Mouse (Mus musculus) heart, postnatal 10 days (tissue): ENCODE measurements around the gene Rbm18. TPM values are rescaled to one million over a fixed set of nuclear protein-coding genes. Genes with fewer than 3 reads are reported as not detected.

Experiments used
- DNase-seq, 2 experiments: peaks; one replicate each; pipeline ENCODE4 v3.0.0; 2021
- intact Hi-C: fragments of 180-260 bp; cut with DNase I; formaldehyde crosslinking; loops from one replicate; pipeline ENCODE4 v1.15.1; 2025
- total RNA-seq, 2 experiments: library from RNA; stranded (reverse); gene quantifications; 2 replicates each; pipeline ENCODE4 v1.2.3; 2021

Rbm18 gene
- total RNA-seq, 2 experiments from 2014 or later, result 41.7 TPM

DNA sequence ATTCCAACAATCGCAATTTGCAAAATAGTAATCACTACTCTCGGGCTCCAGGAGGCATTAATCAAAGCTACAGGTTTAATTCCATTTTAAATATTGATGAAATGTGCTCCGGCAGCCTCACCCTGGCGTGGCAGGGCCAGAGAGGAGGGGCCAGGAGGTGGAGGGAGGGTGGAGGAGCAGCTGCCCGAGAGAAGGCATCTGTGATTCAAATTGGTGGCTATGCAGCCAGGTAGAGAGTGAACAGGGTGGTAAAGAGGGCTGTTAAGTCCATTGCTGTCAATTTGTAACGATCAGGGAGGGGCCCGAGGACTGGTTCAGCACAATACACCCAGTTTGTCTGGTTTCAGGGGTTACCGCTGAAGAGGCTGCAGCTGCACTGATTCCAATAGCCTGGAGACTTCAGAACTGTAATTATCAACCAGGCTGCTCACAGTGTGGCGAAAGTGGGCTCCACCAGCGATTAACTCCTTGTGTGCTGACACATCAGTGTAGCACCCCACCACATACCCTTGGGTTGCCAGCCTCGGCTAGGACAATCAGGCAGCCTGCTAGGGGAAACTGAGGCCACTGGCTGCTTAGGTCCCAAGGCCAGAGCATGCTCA is 59.3 kb downstream of the Rbm18 start:
- intact Hi-C loops, result no loop called here
- no peak for DNase-seq

DNA sequence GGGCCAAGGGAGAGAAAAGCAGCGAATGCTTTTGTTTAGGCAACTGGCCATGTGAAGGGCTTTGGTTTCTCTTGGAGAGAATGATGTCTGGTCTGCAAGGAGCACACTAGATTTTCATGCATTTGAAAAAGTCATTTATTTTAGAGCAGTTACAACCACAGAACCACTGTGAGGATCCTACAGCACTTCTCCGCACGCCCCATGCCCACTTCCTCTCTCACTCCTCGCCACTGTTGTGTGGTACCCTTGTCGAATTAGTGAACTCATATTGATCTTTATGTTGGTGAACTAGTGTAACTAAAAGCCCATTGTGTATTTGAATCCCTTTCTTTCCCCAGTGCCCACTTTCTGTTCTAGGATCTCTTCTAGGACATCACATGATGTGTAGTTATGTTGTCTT is 61.4 kb downstream of the Rbm18 start:
- DNase-seq, result no peak
- intact Hi-C loops, result no loop called here

DNA sequence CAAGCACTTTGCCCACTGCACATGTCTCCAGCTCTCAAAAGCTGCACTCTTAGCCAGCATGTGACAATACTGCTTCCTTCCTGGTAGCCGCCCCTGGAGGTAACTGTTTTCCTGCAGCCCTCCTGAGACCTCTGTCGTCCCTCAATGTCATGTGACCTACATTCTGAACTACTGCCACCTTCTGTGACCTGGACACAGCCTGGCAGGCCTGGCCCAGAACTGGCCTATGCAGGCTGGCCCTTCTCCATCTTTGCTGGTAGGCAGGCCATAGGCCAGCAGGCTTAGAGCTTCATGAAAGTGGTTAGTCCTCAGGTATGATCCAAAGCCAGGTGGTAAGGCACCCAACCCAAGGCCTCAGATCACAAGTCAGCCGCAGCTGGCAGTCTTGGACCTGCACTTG is 62.8 kb downstream of the Rbm18 start:
- DNase-seq, result no peak

DNA sequence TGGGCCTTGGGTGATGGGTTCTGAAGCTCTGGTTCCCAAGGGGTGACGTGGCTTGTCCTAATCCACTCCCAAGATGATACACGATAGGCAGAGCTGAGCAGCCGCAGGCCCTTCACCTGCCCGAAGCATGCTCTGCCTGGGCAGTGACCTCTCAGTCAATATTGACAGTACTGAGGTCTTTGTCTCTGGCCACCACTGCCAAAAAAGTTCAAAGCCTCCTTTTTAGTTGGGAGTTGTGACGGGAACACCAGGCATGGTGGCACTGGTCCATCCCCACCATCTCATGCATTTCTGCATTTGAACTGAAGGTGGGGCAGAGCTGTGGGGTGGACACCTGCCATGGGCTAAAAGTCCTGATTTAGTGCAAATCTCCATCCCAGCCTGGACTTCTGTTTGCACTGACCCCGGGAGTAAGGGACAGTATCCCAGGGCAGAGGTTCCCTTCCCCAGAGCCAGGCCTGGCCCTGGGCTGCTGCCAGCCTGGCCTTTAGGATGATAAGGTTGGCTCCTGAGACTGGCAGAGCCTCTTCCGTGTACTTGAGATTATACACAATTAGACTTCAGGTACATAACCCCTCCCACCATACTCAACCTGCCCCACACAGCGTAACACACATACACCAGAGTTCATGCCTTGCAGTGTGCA is 64.8 kb downstream of the Rbm18 start:
- DNase-seq, result no peak
- intact Hi-C loops, result no loop called here

More for the DNA sequence above, 62.8 kb downstream of the Rbm18 start:
- intact Hi-C loops, result no loop called here

DNA sequence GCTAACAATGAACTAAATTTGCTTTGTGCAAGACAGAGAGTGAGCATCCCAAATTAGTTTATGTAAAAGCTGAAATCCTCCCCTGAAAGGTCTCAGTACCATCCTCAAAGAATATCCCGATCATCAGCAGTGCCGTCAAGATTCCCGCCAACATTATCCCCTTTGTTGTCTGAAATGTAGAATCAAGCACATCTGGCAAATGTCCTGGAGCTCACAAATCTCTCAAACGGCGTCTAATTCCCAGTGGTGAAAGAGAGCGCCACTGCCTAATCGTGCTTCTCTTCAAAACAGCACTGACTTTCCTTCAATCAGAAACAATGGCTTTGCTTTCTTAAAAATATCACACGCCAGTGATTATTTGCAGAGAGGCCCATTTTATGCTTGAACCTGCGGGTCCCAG is 69.4 kb downstream of the Rbm18 start:
- DNase-seq, result no peak
- intact Hi-C loops, result no loop called here

Other genes starting within 250 kb of the Rbm18 start
- 1 to 10 TPM; 1.8 to 2.5 TPM for gene Ttll11, start 156.9 kb downstream of the Rbm18 start, total RNA-seq
- 100 to 1,000 TPM; 550 to 581 TPM for gene Ndufa8, start 87.4 kb downstream of the Rbm18 start, total RNA-seq
- not detected for gene Morn5, start 87.3 kb downstream of the Rbm18 start, total RNA-seq
- gene Lhx6, start 31.4 kb downstream of the Rbm18 start, total RNA-seq, result 10 to 100 TPM; 10.1 to 10.3 TPM
- gene Mrrf, start 384 bp downstream of the Rbm18 start, total RNA-seq, result 10 to 100 TPM; 40.2 to 40.6 TPM
- gene Ptgs1, start 93.7 kb upstream of the Rbm18 start, total RNA-seq, result 10 to 100 TPM; 15.5 to 16.0 TPM
- gene Olfr338, start 236.7 kb upstream of the Rbm18 start, total RNA-seq, result not detected